Mouse (Mus musculus) forebrain, embryonic 15.5 days (tissue): ENCODE results near the gene Rab23. TPM values are rescaled to one million over a fixed set of nuclear protein-coding genes. Genes with fewer than 3 reads are reported as not detected.
A peak's percentile ranks its signal among the peaks of the same experiment; 100 is the strongest.

Experiments used
- ATAC-seq: fragments of 200-750 bp; cut with Nextera tagmentation; replicated peaks from 2 replicates; pipeline ENCODE4 v1.8.0; 2017; ENCODE audit warnings: mild to moderate bottlenecking, moderate TSS enrichment, moderate library complexity
- H3K27ac ChIP-seq: fragments of 300-500 bp; sonication (generic); replicated peaks from 2 replicates; pipeline ENCODE4 v1.5.1; 2015; ENCODE audit warnings: mild to moderate bottlenecking, inconsistent platforms
- H3K27me3 ChIP-seq: fragments of 300-500 bp; sonication (generic); 2 replicates; pipeline ENCODE4 v1.6.1; 2015; ENCODE audit warnings: inconsistent platforms
- H3K36me3 ChIP-seq: fragments of 300-500 bp; sonication (generic); 2 replicates; pipeline ENCODE4 v1.6.1; 2015; ENCODE audit warnings: mild to moderate bottlenecking, inconsistent platforms
- H3K4me1 ChIP-seq: fragments of 300-500 bp; sonication (generic); 2 replicates; pipeline ENCODE4 v1.6.1; 2015; ENCODE audit warnings: inconsistent platforms
- H3K4me2 ChIP-seq: fragments of 300-500 bp; sonication (generic); replicated peaks from 2 replicates; pipeline ENCODE4 v1.6.1; 2015; ENCODE audit warnings: mild to moderate bottlenecking, inconsistent platforms
- H3K4me3 ChIP-seq: fragments of 300-500 bp; sonication (generic); 2 replicates; pipeline ENCODE4 v1.5.1; 2015; ENCODE audit warnings: mild to moderate bottlenecking, inconsistent platforms
- H3K9ac ChIP-seq: fragments of 300-500 bp; sonication (generic); replicated peaks from 2 replicates; pipeline ENCODE4 v1.6.1; 2015; ENCODE audit warnings: mild to moderate bottlenecking, inconsistent platforms
- H3K9me3 ChIP-seq: fragments of 300-500 bp; sonication (generic); 2 replicates; pipeline ENCODE4 v1.6.1; 2016; ENCODE audit warnings: inconsistent platforms
- WGBS: fragments of 180-500 bp; shearing (Covaris S2); methylation state at CpG from one replicate; pipeline ENCODE4 v1.1.7; 2015; ENCODE audit warnings: mixed read lengths; 5-methylcytosine and 5-hydroxymethylcytosine counted together
- polyA plus RNA-seq: library from polyadenylated mRNA; unstranded; fragments of >200 nt; fragmentation: Nextera tagmentation; extraction: Ambion mirVana; gene quantifications from 2 replicates; pipeline ENCODE4 v1.2.1, GENCODE M21; 2015

Rab23 gene
- polyA plus RNA-seq, 1 experiment from 2014 or later = 36.3 TPM

DNA sequence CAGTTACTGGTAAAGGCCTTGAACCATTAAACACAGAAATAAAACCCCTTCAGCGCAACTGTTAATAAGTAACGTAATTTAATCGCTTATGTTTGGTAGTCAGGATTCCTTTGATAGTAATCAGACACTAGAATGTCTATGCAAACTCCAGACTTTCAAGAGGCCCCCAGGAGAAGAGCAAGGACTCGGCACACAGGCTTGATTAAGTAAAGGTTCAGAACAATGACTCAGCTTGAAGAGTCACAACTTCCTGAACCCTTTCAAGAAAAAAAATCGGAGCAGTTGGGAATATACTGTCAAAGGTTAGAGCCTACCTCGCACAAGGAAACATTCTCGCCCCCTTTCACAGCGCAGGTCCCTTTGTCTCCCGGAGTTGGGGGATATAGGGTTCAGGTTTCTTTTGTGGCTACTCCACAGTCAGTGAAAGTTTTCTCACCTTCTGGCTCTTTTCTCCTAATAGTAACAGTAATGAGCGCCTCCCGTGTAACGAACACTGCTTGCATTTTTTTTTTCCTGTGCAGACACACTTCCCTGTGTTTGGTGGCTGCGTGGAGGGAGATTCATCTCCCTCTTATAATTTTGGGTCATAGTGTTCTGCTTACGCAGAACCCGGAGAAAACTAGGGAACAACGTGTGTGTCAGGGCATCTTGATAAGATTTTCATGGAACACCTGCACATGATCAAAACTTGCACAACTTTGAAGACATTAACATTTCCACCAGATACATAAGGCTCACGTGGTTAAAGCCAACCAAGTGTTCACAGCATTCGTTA lies 36.8 kb downstream of the Rab23 start:
- Histone ChIP-seq H3K27ac (no peak overlapping the region), H3K4me3 (peak overlapping the region; percentile 77), H3K4me1 (peaks cover 35% of the 10 kb centered on the region), H3K4me2 (peak overlapping the region; percentile 95), H3K27me3 (no peaks in the 10 kb centered on the region), H3K36me3 (peaks cover 11% of the 10 kb centered on the region), H3K9me3 (no peaks in the 10 kb centered on the region), H3K9ac (no peak overlapping the region)
- WGBS = 22% methylated on average over 18 of the region's 18 CpGs
- ATAC-seq = no peak

- peak overlapping the region; percentile 95 for H3K4me2 ChIP-seq
- H3K27me3 ChIP-seq = no peaks in the 10 kb centered on the region
- 5% methylated on average over 14 of the region's 14 CpGs for WGBS
- H3K4me1 ChIP-seq = peaks cover 30% of the 10 kb centered on the region
- no peak overlapping the region for H3K27ac ChIP-seq
- H3K36me3 ChIP-seq = peaks cover 15% of the 10 kb centered on the region
- peak overlapping the region; percentile 61 for H3K9ac ChIP-seq
- H3K4me3 ChIP-seq = peak overlapping the region; percentile 77
- peak; percentile 53 for ATAC-seq
- no peaks in the 10 kb centered on the region for H3K9me3 ChIP-seq
These were observed 37.3 kb downstream of the Rab23 start for GRCm38 (mm10) chr1:33757033-33757413.

- Histone ChIP-seq H3K9ac (peak within 1 kb of the TSS; percentile 61), H3K27ac (no peak within 1 kb of the TSS)
These were observed 37.9 kb downstream of the Rab23 start, which contains the start of gene Bag2 for GRCm38 (mm10) chr1:33757491-33758041. TSS of gene Bag2 (minus strand) at chr1:33757795.

DNA sequence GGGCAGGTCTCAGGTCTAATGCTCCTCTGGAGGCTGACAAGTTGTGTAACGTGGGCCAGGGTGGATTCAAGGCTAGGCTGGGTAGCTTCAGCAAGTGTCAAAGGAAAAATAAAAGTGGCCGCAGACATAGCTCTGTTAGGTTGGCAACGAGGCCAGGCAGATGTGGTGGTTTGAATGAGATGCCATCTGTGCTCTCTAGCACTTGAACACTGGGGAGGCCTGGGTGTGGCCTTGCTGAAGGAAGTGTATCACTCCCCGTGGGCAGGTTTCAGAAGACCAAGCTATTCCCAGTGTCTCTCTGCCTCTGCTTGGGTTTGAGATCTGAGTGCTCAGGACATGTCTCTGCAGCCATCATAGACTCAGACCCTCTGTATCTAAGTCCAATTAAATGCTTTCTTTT lies 38.8 kb downstream of the Rab23 start:
- Histone ChIP-seq H3K4me3 (no peak overlapping the region), H3K4me1 (peaks cover 30% of the 10 kb centered on the region), H3K9me3 (no peaks in the 10 kb centered on the region), H3K27ac (no peak overlapping the region), H3K4me2 (no peak overlapping the region), H3K27me3 (no peaks in the 10 kb centered on the region), H3K9ac (no peak overlapping the region), H3K36me3 (peaks cover 19% of the 10 kb centered on the region)
- no peak for ATAC-seq
- 50% methylated on average over 4 of the region's 4 CpGs for WGBS

More at GRCm38 (mm10) chr1:33757491-33758041, 37.9 kb downstream of the Rab23 start, which contains the start of gene Bag2:
- Histone ChIP-seq H3K9me3 (no peaks in the 10 kb centered on the region), H3K4me3 (peak within 1 kb of the TSS; percentile 77), H3K27me3 (no peaks in the 10 kb centered on the region), H3K4me1 (peaks cover 30% of the 10 kb centered on the region), H3K4me2 (peak within 1 kb of the TSS; percentile 95), H3K36me3 (peaks cover 18% of the 10 kb centered on the region)
- under 1% methylated on average over 61 of the region's 61 CpGs for WGBS
- peak; percentile 90 for ATAC-seq

GRCm38 (mm10) chr1:33763826-33764225 lies 44.1 kb downstream of the Rab23 start:
- ATAC-seq = no peak
- Histone ChIP-seq H3K9me3 (no peaks in the 10 kb centered on the region), H3K9ac (no peak overlapping the region), H3K4me1 (no peaks in the 10 kb centered on the region), H3K27ac (no peak overlapping the region), H3K4me2 (no peak overlapping the region), H3K27me3 (no peaks in the 10 kb centered on the region), H3K36me3 (peaks cover 27% of the 10 kb centered on the region), H3K4me3 (no peak overlapping the region)
- WGBS = 69% methylated on average over 2 of the region's 2 CpGs

DNA sequence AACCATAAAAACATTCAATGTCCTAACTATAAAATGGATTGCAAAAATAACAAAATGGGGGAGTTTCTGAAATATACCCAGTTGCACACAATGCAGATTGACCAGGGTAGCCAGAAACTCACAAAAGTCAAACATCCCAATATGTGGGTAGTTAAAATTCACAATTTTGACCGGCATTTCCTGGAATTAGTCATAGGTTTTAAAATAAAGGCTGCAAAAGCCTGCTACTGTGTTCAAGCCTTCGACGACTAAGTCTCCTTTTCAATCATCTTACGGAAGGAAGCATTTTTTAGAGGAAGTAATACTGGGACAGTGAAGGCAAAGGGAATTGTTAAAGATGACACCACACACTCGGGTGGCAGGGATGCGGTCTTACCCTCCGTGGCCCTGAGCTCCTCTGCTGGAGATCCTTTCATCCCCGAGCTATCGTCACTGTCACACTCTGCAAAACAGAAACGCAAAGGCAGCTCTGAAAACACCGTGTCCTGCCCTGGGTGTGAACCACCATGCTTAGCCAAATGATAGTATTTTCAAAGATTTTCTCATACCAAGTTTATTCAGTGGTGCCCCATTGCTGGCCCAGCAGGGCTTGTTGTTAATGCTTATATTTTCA lies 45.9 kb downstream of the Rab23 start:
- Histone ChIP-seq H3K4me3 (no peak overlapping the region), H3K36me3 (peaks cover 36% of the 10 kb centered on the region), H3K4me2 (no peak overlapping the region), H3K27ac (no peak overlapping the region), H3K9me3 (no peaks in the 10 kb centered on the region), H3K9ac (no peak overlapping the region), H3K4me1 (no peaks in the 10 kb centered on the region), H3K27me3 (no peaks in the 10 kb centered on the region)
- WGBS = 87% methylated on average over 11 of the region's 11 CpGs
- no peak for ATAC-seq

GRCm38 (mm10) chr1:33766520-33767508 lies 47.1 kb downstream of the Rab23 start:
- H3K4me1 ChIP-seq = no peaks in the 10 kb centered on the region
- no peaks in the 10 kb centered on the region for H3K27me3 ChIP-seq
- ATAC-seq = no peak
- H3K4me2 ChIP-seq = no peak overlapping the region
- H3K4me3 ChIP-seq = no peak overlapping the region
- H3K27ac ChIP-seq = no peak overlapping the region
- no peak overlapping the region for H3K9ac ChIP-seq
- no peaks in the 10 kb centered on the region for H3K9me3 ChIP-seq
- 68% methylated on average over 16 of the region's 16 CpGs for WGBS
- peaks cover 32% of the 10 kb centered on the region for H3K36me3 ChIP-seq

DNA sequence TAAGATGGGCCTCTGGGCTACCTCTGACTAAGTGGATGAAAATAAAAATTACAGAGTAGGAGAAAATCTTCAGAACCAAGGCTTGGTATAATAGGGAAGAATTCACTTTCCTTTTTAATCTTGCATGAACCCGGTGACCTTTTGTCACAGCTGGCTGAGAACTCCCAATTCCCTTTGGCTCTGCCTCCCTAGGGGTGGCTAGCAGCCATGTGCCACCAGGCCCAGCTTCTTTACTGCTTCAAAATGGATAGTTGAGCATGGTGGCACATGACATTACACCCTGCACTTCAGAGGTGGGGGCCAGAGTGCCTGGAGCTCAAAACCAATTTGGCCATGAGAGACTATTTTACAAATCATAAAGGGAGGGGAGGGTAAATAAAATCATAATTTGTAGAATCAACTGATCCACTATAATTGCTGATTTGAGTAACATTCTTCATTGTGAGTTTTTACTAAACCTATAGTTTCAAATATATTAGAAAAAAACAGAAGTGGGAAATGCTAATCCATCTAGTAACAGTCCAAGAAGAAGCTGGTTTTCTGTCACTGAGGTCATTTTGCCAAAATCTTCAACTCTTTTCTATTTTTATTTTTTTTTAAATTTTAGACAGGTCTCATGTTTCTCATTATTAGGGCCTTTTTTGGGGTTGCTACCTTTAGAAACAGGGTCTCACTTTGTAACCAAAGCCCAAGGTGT lies 48.6 kb downstream of the Rab23 start:
- Histone ChIP-seq H3K27me3 (no peaks in the 10 kb centered on the region), H3K36me3 (peaks cover 38% of the 10 kb centered on the region), H3K9ac (no peak overlapping the region), H3K9me3 (no peaks in the 10 kb centered on the region), H3K4me3 (no peak overlapping the region), H3K27ac (no peak overlapping the region), H3K4me2 (no peak overlapping the region), H3K4me1 (no peaks in the 10 kb centered on the region)
- ATAC-seq = no peak
- WGBS = 80% methylated on average over 1 of the region's 1 CpGs

DNA sequence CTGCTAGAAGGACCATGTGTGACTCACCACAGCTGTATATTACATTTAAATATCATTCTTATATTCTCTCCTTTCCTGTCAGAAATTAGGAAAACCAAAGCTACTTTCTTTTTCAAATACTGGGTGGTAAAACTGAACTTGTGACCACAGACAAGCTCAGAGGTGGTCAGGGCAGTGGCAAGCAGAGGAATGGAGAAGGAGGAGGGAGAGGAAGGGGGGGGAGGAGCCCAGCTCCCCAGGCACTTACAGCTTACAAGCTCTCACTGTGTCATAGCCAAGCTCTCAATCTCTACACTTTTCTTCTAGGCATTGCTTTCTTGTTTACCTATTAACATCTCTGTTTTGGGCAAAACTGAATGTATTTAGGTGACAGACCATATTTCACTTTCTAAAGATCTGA lies 49.1 kb downstream of the Rab23 start:
- no peaks in the 10 kb centered on the region for H3K4me1 ChIP-seq
- peaks cover 38% of the 10 kb centered on the region for H3K36me3 ChIP-seq
- no peak overlapping the region for H3K4me3 ChIP-seq
- H3K4me2 ChIP-seq = no peak overlapping the region
- no peak overlapping the region for H3K27ac ChIP-seq
- no peak overlapping the region for H3K9ac ChIP-seq
- no peaks in the 10 kb centered on the region for H3K9me3 ChIP-seq
- no peaks in the 10 kb centered on the region for H3K27me3 ChIP-seq
- no peak for ATAC-seq

- peaks cover 45% of the 10 kb centered on the region for H3K36me3 ChIP-seq
These were observed 51.9 kb downstream of the Rab23 start for GRCm38 (mm10) chr1:33771621-33772020.

GRCm38 (mm10) chr1:33772106-33772505 lies 52.4 kb downstream of the Rab23 start:
- Histone ChIP-seq H3K4me1 (no peaks in the 10 kb centered on the region), H3K9ac (no peak overlapping the region), H3K36me3 (peaks cover 45% of the 10 kb centered on the region), H3K27me3 (no peaks in the 10 kb centered on the region), H3K4me3 (no peak overlapping the region), H3K9me3 (no peaks in the 10 kb centered on the region), H3K4me2 (no peak overlapping the region), H3K27ac (no peak overlapping the region)
- 95% methylated on average over 9 of the region's 9 CpGs for WGBS
- no peak for ATAC-seq

More at GRCm38 (mm10) chr1:33771621-33772020, 51.9 kb downstream of the Rab23 start:
- H3K9ac ChIP-seq = no peak overlapping the region
- no peaks in the 10 kb centered on the region for H3K4me1 ChIP-seq
- H3K9me3 ChIP-seq = no peaks in the 10 kb centered on the region
- no peak overlapping the region for H3K4me2 ChIP-seq
- no peak overlapping the region for H3K27ac ChIP-seq
- no peaks in the 10 kb centered on the region for H3K27me3 ChIP-seq
- WGBS = 94% methylated on average over 10 of the region's 10 CpGs
- no peak for ATAC-seq
- no peak overlapping the region for H3K4me3 ChIP-seq
